Comparison of ENCODE assay signal across 8 mouse cellular contexts in the genomic region with DNA sequence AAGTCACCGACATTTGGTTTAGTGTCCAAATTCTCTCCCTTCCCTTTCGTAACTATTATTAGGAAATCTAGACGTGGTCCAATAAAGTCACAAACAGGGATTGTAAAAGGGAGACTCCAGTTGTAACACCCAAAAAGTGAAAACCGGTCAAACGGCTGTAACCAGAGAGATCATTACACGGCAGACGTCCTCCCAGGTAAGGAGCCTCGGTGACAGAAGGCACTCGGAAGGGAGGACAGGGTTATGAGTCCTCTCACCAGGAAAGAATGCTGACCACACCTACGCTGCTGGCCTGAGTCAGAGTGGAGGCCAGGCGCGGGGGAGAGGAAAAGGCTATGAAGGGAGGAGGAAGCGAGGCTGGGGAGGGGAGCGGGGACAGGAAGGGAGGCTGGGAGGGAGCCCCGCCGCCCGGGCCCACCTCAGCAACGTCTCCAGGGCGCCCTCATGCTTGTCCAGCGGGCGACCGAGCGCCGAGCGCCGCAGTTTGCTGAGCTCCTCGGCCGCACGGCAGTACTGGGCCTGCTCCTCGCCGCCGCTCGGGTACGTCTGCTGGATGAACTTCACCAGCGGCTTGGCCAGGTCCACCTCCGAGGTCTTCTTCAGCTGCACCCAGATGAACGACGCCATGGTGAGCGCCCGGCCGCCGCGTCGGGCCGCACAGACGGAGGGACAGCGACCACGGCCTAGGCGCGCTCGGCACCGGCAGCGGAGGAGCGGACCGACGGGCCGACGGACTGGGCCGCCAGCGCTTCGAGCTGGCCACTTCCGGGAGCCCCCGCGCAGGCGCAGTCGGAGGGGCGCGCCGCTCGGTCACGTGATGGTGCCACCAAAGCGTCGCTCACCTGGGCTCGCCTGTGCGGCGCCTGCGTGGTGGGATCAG. TPM values are rescaled to one million over a fixed set of nuclear protein-coding genes. Genes with fewer than 3 reads are reported as not detected.
DNase-seq lines count a peak whose midpoint lies in the region; ATAC-seq and TF ChIP-seq lines count a peak whose summit lies in the region.

A gene (minus strand): TSS at position 779 of the 880 bp plus-strand sequence.

- peak within 1 kb of the TSS; percentile 79 for H3K27ac ChIP-seq in cortical plate, adult 2 months (ENCODE audit: insufficient read depth, low read length)

- peak; percentile 65 for ATAC-seq in activated CD4-positive, CD25-positive, alpha-beta regulatory T cell, adult 4 months

- peaks cover 11% of the 10 kb centered on the region for H3K27me3 ChIP-seq in megakaryocyte, embryonic 14.5 days (replicated peaks)

- H3K4me1 ChIP-seq in cortical plate, adult 2 months (ENCODE audit: control insufficient read depth, insufficient read depth, low read length): peaks cover 11% of the 10 kb centered on the region
- H3K4me1 ChIP-seq in megakaryocyte, embryonic 14.5 days: peaks cover 44% of the 10 kb centered on the region

- no peaks in the 10 kb centered on the region for H3K9me3 ChIP-seq in megakaryocyte, embryonic 14.5 days

- DNase-seq in gastrocnemius, adult 8-10 months (ENCODE audit: low spot score in 2 of 2): peak; percentile 85 to 87
- peak; percentile 56 for DNase-seq in hindlimb bud, embryonic 11.5 days (ENCODE audit: extremely low spot score, low read depth, low spot score)
- DNase-seq in left cerebral cortex, adult 8-10 months (ENCODE audit: low spot score in 2 of 2): peak; percentile 89 to 90
- DNase-seq in right cerebral cortex, postnatal 10 days (ENCODE audit: low spot score in 2 of 2): peak; percentile 95 to 96
- peak; percentile 95 for DNase-seq in urinary bladder, postnatal 25 days (ENCODE audit: low spot score)

- H3K4me3 ChIP-seq in cortical plate, adult 2 months (ENCODE audit: insufficient read depth, low read length): peak within 1 kb of the TSS; percentile 84
- peak within 1 kb of the TSS; percentile 98 for H3K4me3 ChIP-seq in megakaryocyte, embryonic 14.5 days (replicated peaks)

- peak; percentile 65; the same call in 1 of the 2 replicates for TF ChIP-seq POLR2A in cortical plate, adult 2 months (IDR thresholded peaks at IDR 0.05; ENCODE audit: extremely low read depth, insufficient read depth, low read length)

- H3K36me3 ChIP-seq in megakaryocyte, embryonic 14.5 days (replicated peaks; ENCODE audit: low read length): peaks cover 25% of the 10 kb centered on the region

- no peak for TF ChIP-seq CTCF in cortical plate, adult 2 months (IDR thresholded peaks at IDR 0.05; ENCODE audit: extremely low read depth, insufficient read depth, low read length)

RNA-seq across cellular contexts. Expression of the gene that starts here (rescaled TPM):
- 10 to 100 TPM; 50.2 to 55.5 TPM for polyA plus RNA-seq in activated CD4-positive, CD25-positive, alpha-beta regulatory T cell, adult 4 months (2017; shearing (Covaris generic))
- 45.7 and 48.4 TPM in 2 replicates for polyA plus RNA-seq in cortical plate, adult 2 months (2012; rRNA removed)
- total RNA-seq in gastrocnemius, adult 8-10 months (2022): 10 to 100 TPM; 31.3 to 38.5 (median 36.6) TPM
- 10 to 100 TPM; 64.8 to 76.3 (median 66.6) TPM for total RNA-seq in left cerebral cortex, adult 8-10 months (2022)
- 335 and 525 TPM in 2 replicates for polyA plus RNA-seq in megakaryocyte, embryonic 14.5 days (2012; ENCODE audit: insufficient read depth, low replicate concordance)

Comparison
In these comparisons a context has a peak if more than half of its experiments do, and no peak if none do; other contexts are left out.
1. Peak in every context shown above with its lines: DNase-seq, ATAC-seq, H3K4me3 ChIP-seq and H3K27ac ChIP-seq.